Mouse (Mus musculus) small intestine, adult 2 months (tissue): ENCODE data around the gene 2210011C24Rik.

Experiments
- CTCF ChIP-seq: fragments of 200-500 bp; IDR thresholded peaks from 2 replicates; pipeline ENCODE4 v1.5.1; 2012; ENCODE audit warnings: low read depth, mild to moderate bottlenecking, control low read depth, inconsistent platforms, low read length, moderate library complexity, mixed read lengths; ENCODE audit not compliant: insufficient replicate concordance, insufficient read length; ENCODE audit errors: extremely low read depth
- POLR2A ChIP-seq: fragments of 200-500 bp; IDR thresholded peaks from 2 replicates; pipeline ENCODE4 v1.6.1; 2012; ENCODE audit warnings: low read depth, mild to moderate bottlenecking, control low read depth, inconsistent platforms, low read length, moderate library complexity

DNA sequence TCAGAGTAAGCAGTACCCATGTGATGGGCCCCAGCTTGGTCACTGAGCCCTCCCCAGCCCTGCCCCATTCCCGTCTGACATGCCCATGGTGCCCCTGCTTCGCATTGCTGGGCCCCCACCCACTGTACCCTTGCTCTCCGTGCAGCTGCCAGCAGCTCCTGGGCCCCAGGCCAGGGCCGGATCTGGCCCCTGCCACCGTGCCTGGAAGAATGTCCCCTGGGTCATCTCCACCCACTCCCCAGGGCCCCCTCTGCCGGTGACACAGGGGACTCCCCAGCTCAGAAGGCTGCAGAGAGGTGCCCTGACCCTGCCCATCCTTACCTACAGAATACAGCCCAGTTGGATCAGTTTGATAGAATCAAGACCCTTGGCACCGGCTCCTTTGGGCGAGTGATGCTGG lies 31.1 kb downstream of the 2210011C24Rik start:
- TF ChIP-seq CTCF (no peak), POLR2A (no peak)
